Mouse (Mus musculus) G1E-ER4 (cell line): ENCODE measurements around the gene Gart. TPM values are rescaled to one million over a fixed set of nuclear protein-coding genes. Genes with fewer than 3 reads are reported as not detected.

ENCODE experiments used
- GATA1 ChIP-seq: IDR thresholded peaks from one replicate; pipeline ENCODE4 v1.8.0; 2012; ENCODE audit warnings: low read length, inconsistent platforms
- polyA plus RNA-seq: library from polyadenylated mRNA; stranded (reverse); fragments of >175 nt; gene quantifications from 2 replicates; pipeline ENCODE4 v1.2.3, GENCODE M21; 2012

The Gart gene
- 605 and 659 TPM in 2 replicates for polyA plus RNA-seq

DNA sequence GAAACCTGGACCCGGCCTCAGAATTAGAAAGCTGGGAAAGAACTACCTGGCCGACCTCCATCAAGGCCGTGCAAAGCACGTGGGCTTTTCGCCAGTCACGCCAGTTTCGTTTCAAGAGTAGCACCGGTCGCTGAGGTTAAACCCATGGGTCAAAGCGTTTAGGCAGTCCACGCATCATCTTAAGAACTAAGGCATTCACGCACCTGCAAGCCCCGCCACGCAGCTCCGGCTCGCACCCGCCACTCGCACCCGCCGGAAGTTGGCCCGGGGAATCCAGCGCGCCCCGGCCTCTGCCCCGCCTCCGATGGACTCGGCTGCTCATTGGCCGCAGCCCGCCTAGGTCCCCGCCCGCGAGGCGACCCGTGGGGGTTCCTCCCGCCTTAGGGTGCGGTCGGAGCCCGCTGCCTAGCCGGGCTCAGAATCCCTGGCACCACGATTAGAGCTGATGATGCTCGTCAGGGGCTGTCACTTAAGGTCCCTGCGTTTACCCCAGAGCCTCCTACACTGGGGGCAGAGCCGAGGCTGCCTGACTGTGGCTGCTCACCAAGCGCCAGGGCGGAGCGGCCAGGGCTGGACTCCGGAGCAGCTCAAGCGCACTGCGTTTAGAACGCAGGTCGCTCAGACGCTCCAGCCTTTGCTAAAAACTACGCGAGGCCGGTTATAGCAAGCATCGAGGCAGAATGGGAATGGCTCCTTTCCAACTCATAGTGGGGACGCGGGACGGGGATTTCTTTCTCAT is at the start of gene Gart:
Gart (minus strand) TSS at position 272 of the 739 bp plus-strand sequence.
- no peak for TF ChIP-seq GATA1

DNA sequence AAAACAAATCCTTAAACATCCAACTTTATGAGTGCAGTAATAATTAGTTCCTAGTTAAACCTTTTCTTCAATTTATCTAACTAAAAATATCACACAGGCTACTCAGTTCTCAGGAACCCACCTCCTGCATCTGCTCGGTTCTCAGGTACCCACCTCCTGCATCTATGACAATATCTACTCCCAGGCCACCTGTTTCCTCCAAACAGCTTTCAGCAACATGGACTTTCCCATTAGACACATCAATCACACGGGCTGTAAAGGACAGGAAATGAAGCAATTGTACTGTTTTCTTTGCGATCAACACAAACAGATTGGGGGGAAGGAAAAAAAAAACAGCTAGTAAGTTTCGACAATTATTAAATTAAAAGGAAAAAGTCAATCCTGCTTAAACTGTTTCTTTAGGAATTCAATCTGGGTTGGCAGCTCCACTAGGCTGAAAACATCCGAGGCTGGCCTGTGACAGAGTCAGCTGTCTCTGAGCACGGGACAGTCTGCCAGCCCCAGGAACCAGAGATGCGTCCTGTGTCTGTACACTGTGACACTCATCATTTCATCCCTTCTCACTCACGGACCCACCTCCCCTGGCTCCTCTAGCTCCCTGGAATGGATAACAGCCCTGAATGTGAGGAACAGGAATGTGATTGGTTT is 48.5 kb upstream of the Gart start:
- no peak for TF ChIP-seq GATA1

DNA sequence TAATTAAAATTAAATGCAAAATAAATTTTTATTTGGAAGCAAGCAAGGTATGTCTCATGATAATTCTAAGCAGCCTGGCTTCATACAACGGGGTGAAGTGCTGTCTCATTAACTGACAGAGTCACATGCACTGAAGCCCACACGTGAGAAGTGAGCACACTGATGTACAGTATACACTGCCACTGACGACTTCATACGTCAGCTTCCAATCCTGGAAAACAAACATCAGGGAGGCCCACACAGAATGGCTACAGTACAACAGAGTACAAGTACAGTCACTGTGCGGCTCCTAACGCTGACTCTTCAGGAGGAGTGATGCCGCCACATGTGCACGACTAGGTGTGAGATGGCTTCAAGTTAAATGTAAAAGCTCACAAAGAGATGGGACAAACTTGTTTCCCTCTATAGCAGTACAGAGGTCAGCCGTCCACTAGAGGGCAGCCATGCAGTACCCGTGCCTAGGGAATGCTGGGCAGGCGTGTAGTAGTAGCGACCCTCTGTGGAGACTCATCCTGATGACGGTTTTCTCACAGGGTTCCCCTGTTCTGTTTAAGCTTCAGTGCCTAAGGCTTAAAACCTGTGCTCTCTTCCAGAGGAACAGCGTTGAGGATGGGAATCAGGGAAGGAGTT is 47.8 kb upstream of the Gart start:
- no peak for TF ChIP-seq GATA1

DNA sequence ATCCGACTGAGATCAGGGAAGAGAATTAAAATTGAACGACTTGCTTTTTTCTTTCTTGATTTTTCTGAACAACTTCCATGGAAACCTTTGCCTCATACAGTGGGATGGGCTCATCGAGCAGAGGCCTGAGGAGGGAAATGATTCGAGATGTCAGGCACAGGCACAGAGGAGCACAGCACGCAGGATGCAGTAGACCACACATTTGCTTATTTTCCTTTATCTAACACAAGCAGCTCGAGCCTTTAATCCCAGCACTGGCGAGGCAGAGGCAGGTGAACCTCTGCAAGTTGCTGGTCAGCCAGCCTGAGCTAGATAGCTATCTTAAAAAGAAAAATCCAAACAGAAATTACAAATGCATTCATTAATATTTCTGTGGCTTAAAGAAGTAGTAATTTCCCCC is 43.0 kb upstream of the Gart start:
- TF ChIP-seq GATA1: no peak

DNA sequence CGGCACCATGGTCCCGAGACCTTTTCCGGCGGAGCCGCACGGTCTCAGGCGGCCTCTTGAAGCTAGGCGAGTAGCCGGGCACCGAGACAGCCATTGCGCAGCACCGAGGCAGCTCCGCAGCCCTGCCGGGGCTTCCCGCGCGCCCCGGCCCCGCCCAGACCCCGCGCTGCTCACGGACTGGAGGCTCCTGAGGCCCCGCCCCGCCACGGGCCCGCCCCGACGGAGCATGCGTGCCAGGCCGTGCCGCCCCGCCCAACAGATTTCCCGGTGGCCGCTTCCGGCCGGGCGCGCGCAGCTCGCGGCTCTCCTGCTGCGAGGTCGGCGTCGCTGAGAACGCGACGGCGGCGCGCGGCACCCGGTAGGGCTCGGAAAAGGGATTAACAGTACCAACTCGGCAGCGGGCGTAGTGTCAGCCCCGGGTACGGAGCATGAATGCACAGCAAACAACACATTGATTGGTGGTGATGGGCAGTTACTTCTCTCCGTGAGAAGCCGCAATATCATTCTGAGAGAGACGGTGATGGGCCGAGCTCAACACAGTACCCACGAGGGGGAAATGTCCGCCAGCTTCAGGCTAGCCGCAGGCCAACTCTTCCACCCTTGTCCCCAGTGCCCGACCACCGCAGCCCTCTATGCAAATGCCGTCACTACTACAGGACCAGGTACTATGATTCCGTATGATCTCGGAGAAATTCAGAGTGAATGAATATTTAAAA is 42.0 kb upstream of the Gart start, which contains the start of gene Donson:
Donson (minus strand) TSS at position 152 of the 716 bp plus-strand sequence.
- TF ChIP-seq GATA1: no peak

DNA sequence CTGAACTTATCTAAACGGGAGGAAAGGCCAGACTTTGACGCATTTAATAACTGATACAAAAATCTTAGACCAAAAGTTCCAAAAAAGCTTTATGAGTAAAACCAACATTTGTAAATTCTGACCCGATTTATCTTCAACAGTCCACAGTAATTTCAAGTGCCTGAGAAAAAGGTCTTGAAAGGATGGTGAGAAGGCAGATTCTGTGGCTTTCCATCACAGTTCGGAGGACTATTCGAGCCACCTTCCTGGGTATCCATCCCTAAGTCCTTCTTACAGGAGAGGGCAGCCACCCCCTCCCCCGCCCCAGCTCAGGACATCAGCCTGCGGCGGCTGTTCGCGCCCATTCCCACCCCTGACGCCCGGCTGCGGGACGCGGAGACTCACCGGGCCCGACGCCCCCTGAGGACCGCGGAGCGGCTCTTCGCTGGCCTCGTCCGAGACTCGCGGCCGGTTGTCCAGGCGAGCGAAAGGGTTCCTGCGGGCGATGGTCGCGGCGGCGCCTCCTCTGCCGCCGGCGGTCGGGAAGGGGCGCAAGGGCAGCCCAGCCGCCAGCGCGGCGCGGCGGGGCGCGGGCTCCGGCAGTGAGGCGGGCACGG is 41.4 kb upstream of the Gart start:
- TF ChIP-seq GATA1: no peak

DNA sequence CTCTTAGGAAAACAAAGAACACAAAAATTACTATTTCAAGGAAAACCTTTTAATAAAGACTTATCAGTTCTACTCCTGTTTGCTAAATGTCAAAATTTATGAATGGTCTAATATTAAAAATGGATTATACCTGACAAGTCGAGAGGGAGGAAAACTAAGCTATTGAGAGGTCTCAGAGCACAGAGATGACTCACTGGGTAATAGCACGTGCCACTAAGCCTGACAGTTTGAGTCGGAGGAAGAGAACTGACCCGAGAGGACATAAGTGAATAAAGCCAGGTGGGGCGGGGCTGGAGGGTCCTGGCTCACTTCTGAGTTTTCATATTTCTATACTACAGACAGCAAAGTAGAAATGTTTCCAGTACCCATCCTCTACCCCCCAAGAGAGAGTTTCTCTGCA is 39.6 kb upstream of the Gart start:
- TF ChIP-seq GATA1: no peak

DNA sequence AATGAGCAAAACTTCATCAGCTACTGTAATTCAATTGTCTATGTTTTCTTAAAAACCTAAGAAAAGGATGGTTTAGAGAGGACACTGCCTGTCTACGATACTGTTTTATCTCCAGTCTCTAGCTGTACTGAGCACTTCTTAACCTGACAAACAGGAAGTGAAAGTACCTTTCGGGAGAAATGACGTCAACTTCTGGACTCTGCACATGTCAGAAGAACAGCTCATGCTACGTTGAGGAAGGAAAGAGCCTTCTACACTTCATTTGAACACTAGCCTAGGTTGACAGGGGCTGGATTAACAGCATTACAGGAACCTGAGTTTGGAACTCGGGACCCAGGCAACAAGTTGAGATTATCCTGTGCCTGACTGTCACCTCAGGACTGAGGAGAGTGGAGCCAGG is 38.8 kb upstream of the Gart start:
- no peak for TF ChIP-seq GATA1

DNA sequence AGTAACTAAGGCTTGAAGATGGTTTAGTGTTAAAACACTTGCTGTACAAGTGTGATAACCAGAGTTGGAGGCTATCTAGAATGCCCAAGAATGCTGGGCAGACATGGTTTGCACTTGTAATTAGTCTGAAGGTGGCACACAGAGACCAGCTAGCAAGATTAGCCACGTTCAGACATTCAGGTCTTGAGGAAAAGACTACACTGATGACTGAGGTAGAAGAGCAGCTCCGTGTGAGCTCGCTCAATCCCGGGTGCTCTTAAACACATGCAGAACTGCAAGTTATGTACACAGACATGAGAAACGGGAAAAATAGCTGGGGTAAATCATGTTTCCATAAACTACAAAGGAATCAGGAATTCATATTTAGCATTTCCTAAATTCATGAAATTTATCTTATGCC is 33.9 kb upstream of the Gart start:
- no peak for TF ChIP-seq GATA1

DNA sequence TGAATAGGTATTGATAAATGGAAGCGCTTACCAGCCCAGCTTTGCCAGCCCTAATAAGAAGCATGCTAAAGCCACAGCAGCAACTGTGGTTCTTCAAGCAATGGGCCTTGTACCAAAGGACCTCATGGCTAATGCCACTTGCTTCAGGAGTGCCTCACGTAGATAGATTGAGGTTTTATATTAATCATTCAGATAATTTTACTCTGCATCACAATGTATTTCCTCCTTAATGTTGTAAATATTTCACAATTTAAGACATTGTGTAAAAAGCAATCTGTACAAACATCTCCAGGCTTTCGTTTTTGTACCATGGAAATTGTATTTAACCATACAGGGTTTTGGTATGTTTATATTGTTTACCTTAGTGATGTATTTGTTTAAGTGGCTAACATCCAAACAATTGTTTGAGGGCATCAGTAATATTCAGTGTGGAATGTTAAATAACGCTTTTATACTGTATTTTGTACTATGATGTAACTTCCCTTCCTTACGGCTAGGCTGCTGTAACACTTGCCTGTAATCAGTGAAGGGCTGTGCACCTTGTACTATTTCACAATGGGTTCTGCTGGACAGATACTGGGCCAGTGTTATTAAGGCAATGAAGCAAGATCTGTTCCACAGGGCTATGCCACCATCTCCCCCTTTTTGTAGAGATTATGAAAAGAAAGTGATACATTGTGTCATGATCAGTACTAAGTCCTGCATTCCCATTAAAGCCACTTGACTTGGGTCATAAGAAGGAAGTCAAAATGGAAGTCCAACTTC is 31.6 kb upstream of the Gart start:
- TF ChIP-seq GATA1: no peak

DNA sequence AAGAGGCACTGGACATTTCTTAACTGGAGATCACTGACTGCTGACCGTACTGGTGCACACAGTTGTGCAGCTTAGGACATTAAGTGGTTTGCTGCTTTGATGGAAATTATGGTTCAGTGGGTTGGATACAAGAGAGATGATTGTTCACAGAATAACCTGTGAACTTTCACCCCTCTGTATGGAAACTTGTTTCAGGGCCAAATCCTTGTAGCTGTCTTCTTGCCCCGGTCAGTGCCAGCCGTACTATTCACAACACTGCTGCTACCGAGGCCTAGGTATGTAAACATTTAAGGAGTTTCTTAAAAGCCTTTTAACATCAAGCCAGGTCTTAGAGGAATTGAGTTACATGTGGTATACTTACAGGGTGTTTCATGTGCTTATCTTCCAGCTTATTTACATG is 27.7 kb upstream of the Gart start:
- TF ChIP-seq GATA1: no peak

DNA sequence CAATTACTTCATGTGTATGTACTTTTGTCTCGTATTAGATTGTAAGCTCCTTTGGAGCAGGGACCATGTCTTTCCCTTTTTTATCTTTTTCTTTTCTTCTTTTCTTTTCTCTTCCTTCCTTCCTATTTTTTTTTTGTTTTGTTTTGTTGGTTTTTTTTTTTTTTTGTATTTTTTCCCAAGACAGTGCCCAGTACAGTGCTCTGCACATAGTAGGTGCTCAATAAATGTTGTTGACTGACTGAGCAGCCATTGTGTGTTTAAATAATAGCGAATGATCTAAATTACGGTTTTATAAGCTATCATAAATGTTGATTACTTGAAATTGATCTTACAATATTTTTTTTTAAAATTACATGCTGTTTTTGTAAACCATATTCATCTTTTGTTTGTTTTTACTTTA is 17.0 kb upstream of the Gart start:
- no peak for TF ChIP-seq GATA1

DNA sequence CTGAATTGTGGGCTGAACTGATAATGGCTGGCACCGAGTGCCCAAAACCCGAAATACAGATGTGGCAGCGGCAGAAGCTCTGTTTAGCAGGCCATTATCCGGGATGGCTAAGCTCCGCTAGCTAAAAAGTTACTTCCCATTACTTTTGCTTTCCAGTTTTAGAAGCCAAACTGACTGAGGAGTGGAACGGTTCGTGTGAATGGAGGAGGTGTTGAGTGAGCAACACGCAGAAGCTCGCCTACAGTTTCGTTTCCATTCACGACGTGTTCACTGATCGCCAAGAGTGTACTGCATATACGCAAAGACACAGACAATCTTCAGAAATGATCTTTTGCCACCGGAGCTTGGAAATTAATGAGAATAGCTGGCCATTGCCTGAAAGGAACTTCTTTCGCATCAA is 15.6 kb upstream of the Gart start:
- no peak for TF ChIP-seq GATA1

DNA sequence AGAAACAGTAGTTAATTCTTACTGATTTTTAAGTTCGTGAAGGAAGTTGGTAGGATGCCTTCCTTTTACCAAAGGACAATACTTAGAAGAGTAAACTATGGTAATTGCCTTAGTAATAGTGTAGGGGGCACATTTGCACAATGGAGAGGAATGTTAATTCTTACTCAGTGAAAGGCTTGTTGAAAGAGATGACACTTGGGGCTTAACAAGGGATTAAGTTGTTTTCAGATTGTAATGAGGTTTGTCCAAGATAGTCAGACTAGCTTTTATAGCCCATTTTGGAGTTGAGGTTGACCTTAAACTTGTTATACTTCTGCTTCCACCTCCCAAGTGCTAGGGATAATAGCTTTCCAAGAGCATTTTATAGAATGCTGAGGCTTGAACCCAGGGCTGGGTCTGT is 14.6 kb upstream of the Gart start:
- TF ChIP-seq GATA1: no peak

DNA sequence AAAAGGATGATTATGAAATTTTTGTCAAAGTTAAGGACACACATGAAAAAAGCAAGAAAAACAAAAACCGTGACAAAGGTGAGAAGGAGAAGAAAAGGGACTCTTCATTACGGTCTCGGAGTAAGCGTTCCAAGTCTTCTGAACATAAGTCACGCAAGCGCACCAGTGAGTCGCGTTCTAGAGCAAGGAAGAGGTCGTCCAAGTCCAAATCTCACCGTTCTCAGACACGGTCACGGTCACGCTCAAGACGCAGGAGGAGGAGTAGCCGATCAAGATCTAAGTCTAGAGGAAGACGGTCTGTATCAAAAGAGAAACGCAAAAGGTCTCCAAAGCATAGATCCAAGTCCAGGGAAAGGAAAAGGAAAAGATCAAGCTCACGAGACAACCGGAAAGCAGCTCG is 13.0 kb upstream of the Gart start:
- no peak for TF ChIP-seq GATA1
